Mouse (Mus musculus) cortical plate, adult 2 months (tissue): ENCODE data around the gene Tmem107.

Source experiments
- CTCF ChIP-seq: fragments of 200-500 bp; IDR thresholded peaks from 2 replicates; pipeline ENCODE4 v1.5.1; 2011; ENCODE audit warnings: mild to moderate bottlenecking, control low read depth, low read length; ENCODE audit not compliant: insufficient read depth; ENCODE audit errors: extremely low read depth
- POLR2A ChIP-seq: fragments of 200-500 bp; IDR thresholded peaks from 2 replicates; pipeline ENCODE4 v1.6.1; 2011; ENCODE audit warnings: mild to moderate bottlenecking, low read length, control low read depth; ENCODE audit not compliant: insufficient read depth; ENCODE audit errors: extremely low read depth

GRCm38 (mm10) chr11:69053848-69054247 is 16.8 kb upstream of the Tmem107 start:
- TF ChIP-seq CTCF (no peak), POLR2A (no peak)
